ENCODE assay signal across 8 mouse cellular contexts in the genomic region with DNA sequence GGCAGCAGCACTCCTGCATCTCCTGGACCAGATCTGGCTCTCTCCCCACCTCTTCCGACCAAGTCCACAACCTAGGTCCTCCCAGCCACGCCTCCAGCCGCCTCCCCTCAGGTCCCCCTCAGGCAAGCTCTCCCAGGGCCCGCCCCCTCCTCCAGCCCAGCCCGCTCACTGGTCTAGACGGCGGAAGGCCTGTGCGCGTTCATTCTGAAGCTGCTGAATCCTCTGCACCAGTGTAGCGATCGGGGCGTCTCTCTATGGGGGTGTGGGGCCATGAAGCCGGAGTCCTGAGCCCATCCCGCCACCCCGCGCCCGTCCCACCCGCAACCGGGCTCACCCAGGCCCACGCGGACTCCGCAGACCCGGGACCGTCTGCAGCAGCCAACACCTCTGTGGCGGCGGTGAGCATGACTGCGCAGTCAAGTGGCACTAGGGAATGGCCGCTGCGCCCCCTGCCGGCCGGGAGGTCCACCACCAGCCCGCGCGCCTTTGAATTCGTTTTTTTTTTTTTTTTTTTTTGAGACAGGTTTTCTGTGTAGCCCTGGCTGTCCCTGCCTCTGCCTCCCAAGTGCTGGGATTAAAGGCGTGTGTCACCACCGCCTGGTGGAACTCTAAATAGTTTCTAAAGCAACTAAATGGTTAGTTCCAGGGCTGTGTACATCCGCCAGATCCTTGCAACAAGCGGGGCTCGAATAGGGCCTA. TPM values are rescaled to one million over a fixed set of nuclear protein-coding genes. Genes with fewer than 3 reads are reported as not detected.
DNase-seq lines count a peak whose midpoint lies in the region; ATAC-seq lines count a peak whose summit lies in the region.

A gene (minus strand): TSS at position 425 of the 699 bp plus-strand sequence.

- H3K4me2 ChIP-seq in heart, embryonic 15.5 days: peak within 1 kb of the TSS; percentile 88
- H3K4me2 ChIP-seq in liver, embryonic 15.5 days: peak within 1 kb of the TSS; percentile 94
- peak within 1 kb of the TSS; percentile 88 for H3K4me2 ChIP-seq in neural tube, embryonic 12.5 days (replicated peaks)

- H3K4me3 ChIP-seq in forebrain, embryonic 10.5 days: peak within 1 kb of the TSS; percentile 61
- H3K4me3 ChIP-seq in heart, embryonic 15.5 days: peak within 1 kb of the TSS; percentile 74
- H3K4me3 ChIP-seq in liver, embryonic 15.5 days (replicated peaks): peak within 1 kb of the TSS; percentile 74
- H3K4me3 ChIP-seq in neural tube, embryonic 12.5 days: peak within 1 kb of the TSS; percentile 79

- peak; percentile 87 for DNase-seq in c-Kit-negative CD71-positive TER-119-positive erythroid progenitor cells, embryonic 14.5 days (ENCODE audit: low read depth, low spot score)
- peak; percentile 97 for DNase-seq in forebrain, embryonic 10.5 days (ENCODE audit: extremely low spot score, low spot score)
- peak; percentile 96 to 97 for DNase-seq in kidney, postnatal 36 days
- DNase-seq in telencephalon, adult 2 months (ENCODE audit: low read depth, low spot score): peak; percentile 90

- H3K27me3 ChIP-seq in forebrain, embryonic 10.5 days (ENCODE audit: poor library complexity, severe bottlenecking): peaks cover 34% of the 10 kb centered on the region
- H3K27me3 ChIP-seq in heart, embryonic 15.5 days: peaks cover 20% of the 10 kb centered on the region
- peaks cover 26% of the 10 kb centered on the region for H3K27me3 ChIP-seq in liver, embryonic 15.5 days
- peaks cover 27% of the 10 kb centered on the region for H3K27me3 ChIP-seq in neural tube, embryonic 12.5 days (replicated peaks)

- peak within 1 kb of the TSS; percentile 88 for H3K9ac ChIP-seq in heart, embryonic 15.5 days
- peak within 1 kb of the TSS; percentile 86 for H3K9ac ChIP-seq in liver, embryonic 15.5 days
- peak within 1 kb of the TSS; percentile 89 for H3K9ac ChIP-seq in neural tube, embryonic 12.5 days

- WGBS in forebrain, embryonic 10.5 days: 2% methylated on average over 40 of the region's 40 CpGs
- 2% methylated on average over 40 of the region's 40 CpGs for WGBS in heart, embryonic 15.5 days
- WGBS in liver, embryonic 15.5 days (ENCODE audit: insufficient replicate concordance): 1% methylated on average over 40 of the region's 40 CpGs
- WGBS in neural tube, embryonic 12.5 days: 2% methylated on average over 40 of the region's 40 CpGs

- H3K36me3 ChIP-seq in forebrain, embryonic 10.5 days (replicated peaks): peaks cover 38% of the 10 kb centered on the region
- H3K36me3 ChIP-seq in heart, embryonic 15.5 days: peaks cover 9% of the 10 kb centered on the region
- peaks cover 32% of the 10 kb centered on the region for H3K36me3 ChIP-seq in liver, embryonic 15.5 days (replicated peaks)
- peaks cover 20% of the 10 kb centered on the region for H3K36me3 ChIP-seq in neural tube, embryonic 12.5 days

- H3K27ac ChIP-seq in forebrain, embryonic 10.5 days: peak within 1 kb of the TSS; percentile 94
- peak within 1 kb of the TSS; percentile 92 for H3K27ac ChIP-seq in heart, embryonic 15.5 days
- H3K27ac ChIP-seq in liver, embryonic 15.5 days (replicated peaks): peak within 1 kb of the TSS; percentile 90
- H3K27ac ChIP-seq in neural tube, embryonic 12.5 days: peak within 1 kb of the TSS; percentile 77; the same call in 1 of the 2 replicates

- ATAC-seq in CD4-positive, CD25-positive, alpha-beta regulatory T cell, adult 4 months: peak; percentile 52
- ATAC-seq in heart, embryonic 15.5 days (replicated peaks; ENCODE audit: insufficient number of reproducible peaks, insufficient read depth, low FRiP score, low read depth): peak; percentile 87
- ATAC-seq in liver, embryonic 15.5 days (ENCODE audit: insufficient read depth): peak; percentile 76
- ATAC-seq in neural tube, embryonic 12.5 days (ENCODE audit: low FRiP score, low read depth): peak; percentile 81

- no peaks in the 10 kb centered on the region for H3K9me3 ChIP-seq in forebrain, embryonic 10.5 days
- no peaks in the 10 kb centered on the region for H3K9me3 ChIP-seq in heart, embryonic 15.5 days (replicated peaks)
- no peaks in the 10 kb centered on the region for H3K9me3 ChIP-seq in liver, embryonic 15.5 days (replicated peaks)
- no peaks in the 10 kb centered on the region for H3K9me3 ChIP-seq in neural tube, embryonic 12.5 days

- H3K4me1 ChIP-seq in forebrain, embryonic 10.5 days: peaks cover 80% of the 10 kb centered on the region
- H3K4me1 ChIP-seq in heart, embryonic 15.5 days (replicated peaks): peaks cover 58% of the 10 kb centered on the region
- peaks cover 79% of the 10 kb centered on the region for H3K4me1 ChIP-seq in liver, embryonic 15.5 days (replicated peaks)
- H3K4me1 ChIP-seq in neural tube, embryonic 12.5 days: peaks cover 56% of the 10 kb centered on the region

RNA-seq across cellular contexts. Expression of the gene that starts here (rescaled TPM):
- polyA plus RNA-seq in CD4-positive, CD25-positive, alpha-beta regulatory T cell, adult 4 months (2017; shearing (Covaris generic)): 10 to 100 TPM; 82.2 to 83.2 TPM
- polyA plus RNA-seq in forebrain, embryonic 10.5 days (2016; fragmentation: Nextera tagmentation; extraction: Ambion mirVana): 126 and 136 TPM in 2 replicates
- 116 and 117 TPM in 2 replicates for polyA plus RNA-seq in heart, embryonic 15.5 days (2015; fragmentation: Nextera tagmentation; extraction: Ambion mirVana)
- polyA plus RNA-seq in liver, embryonic 15.5 days (2015; fragmentation: Nextera tagmentation; extraction: Ambion mirVana): 58.0 and 60.5 TPM in 2 replicates
- polyA plus RNA-seq in neural tube, embryonic 12.5 days (2016; fragmentation: Nextera tagmentation; extraction: Ambion mirVana): 123 and 135 TPM in 2 replicates

Comparison
In these comparisons a context has a peak if more than half of its experiments do, and no peak if none do; other contexts are left out.
1. Peak in every context shown above with its lines: DNase-seq, ATAC-seq, H3K4me3 ChIP-seq and H3K27ac ChIP-seq.